Mouse (Mus musculus): ENCODE measurements around the gene Iqce. TPM values are rescaled to one million over a fixed set of nuclear protein-coding genes. Genes with fewer than 3 reads are reported as not detected.

Gene Iqce
- polyA plus RNA-seq, 1 experiment, result 7.5 TPM

DNA sequence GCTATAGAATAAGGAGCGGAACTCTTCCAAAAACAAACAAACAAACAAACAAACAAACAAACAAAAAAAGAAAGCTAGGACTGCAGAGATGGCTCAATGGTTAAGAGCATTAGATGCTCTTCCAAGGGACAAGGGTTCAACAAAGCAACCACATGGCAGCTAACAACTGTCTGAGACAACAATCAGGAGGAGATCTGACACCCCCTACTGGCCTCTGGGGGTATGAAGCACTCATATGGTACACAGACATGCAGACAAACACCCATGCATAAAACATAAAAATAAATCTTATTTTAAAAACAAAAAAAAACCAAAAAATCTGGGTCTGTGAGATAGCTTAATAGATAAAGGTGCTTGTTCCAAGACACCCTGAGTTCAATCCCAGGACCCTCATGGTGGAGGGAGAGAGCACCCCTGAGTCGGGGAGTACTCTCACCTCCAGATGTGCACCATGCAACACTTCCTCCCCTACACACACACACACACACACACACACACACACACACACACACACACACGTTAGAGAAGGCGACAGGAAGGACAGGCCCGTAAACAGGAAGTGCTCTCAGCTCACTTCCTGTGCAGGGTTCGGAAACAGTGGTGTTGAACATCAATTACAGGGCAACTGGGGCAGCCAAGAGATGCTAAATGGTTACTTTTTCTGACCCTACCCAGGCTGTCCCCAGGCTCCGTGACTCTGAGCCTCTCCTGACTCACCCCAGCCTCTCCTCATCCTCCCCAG is 65.7 kb downstream of the Iqce start:
- no peak for TF ChIP-seq MYOG (IDR thresholded peaks at IDR 0.05; ENCODE audit: control insufficient read depth, extremely low read depth, insufficient read length)
- TF ChIP-seq MYOD1 (IDR thresholded peaks at IDR 0.05; ENCODE audit: control insufficient read depth, insufficient read length, low read depth), result no peak
- no peak for TF ChIP-seq CEBPB (IDR thresholded peaks at IDR 0.05; ENCODE audit: low read depth)
- TF ChIP-seq FOSL1 (IDR thresholded peaks at IDR 0.05; ENCODE audit: insufficient read depth, low read length, poor library complexity, severe bottlenecking), result no peak
- no peak for TF ChIP-seq MAX (IDR thresholded peaks at IDR 0.05)
- no peak for TF ChIP-seq USF1 (IDR thresholded peaks at IDR 0.05; ENCODE audit: low read depth)
- no peak for TF ChIP-seq CTCF (IDR thresholded peaks at IDR 0.05; ENCODE audit: control insufficient read depth, insufficient read depth, insufficient read length)
- Histone ChIP-seq H3K4me3 (ENCODE audit: insufficient read depth, poor library complexity, severe bottlenecking) (no peak overlapping the region), H3K27me3 (ENCODE audit: control insufficient read depth, insufficient read depth, insufficient read length) (no peaks in the 10 kb centered on the region), H3K79me2 (ENCODE audit: control insufficient read depth, insufficient read depth) (no peaks in the 10 kb centered on the region), H3ac (ENCODE audit: control insufficient read depth, insufficient read length, low read depth) (no peak overlapping the region), H3K36me3 (ENCODE audit: control insufficient read depth, insufficient read depth) (no peaks in the 10 kb centered on the region), H3K79me3 (ENCODE audit: low read depth) (no peaks in the 10 kb centered on the region)

- Histone ChIP-seq H3K27me3 (ENCODE audit: control insufficient read depth, insufficient read depth, insufficient read length) (no peaks in the 10 kb centered on the region), H3K79me3 (ENCODE audit: low read depth) (no peaks in the 10 kb centered on the region), H3K79me2 (ENCODE audit: control insufficient read depth, insufficient read depth) (no peaks in the 10 kb centered on the region), H3ac (ENCODE audit: control insufficient read depth, insufficient read length, low read depth) (no peak overlapping the region), H3K36me3 (ENCODE audit: control insufficient read depth, insufficient read depth) (no peaks in the 10 kb centered on the region), H3K4me3 (ENCODE audit: insufficient read depth, poor library complexity, severe bottlenecking) (no peak overlapping the region)
- TF ChIP-seq CTCF (IDR thresholded peaks at IDR 0.05; ENCODE audit: control insufficient read depth, insufficient read depth, insufficient read length) (no peak), MYOG (IDR thresholded peaks at IDR 0.05; ENCODE audit: control insufficient read depth, extremely low read depth, insufficient read length) (no peak), CEBPB (IDR thresholded peaks at IDR 0.05; ENCODE audit: low read depth) (no peak), FOSL1 (IDR thresholded peaks at IDR 0.05; ENCODE audit: insufficient read depth, low read length, poor library complexity, severe bottlenecking) (no peak), MAX (IDR thresholded peaks at IDR 0.05) (no peak), USF1 (IDR thresholded peaks at IDR 0.05; ENCODE audit: low read depth) (no peak), MYOD1 (IDR thresholded peaks at IDR 0.05; ENCODE audit: control insufficient read depth, insufficient read length, low read depth) (no peak)
Observed at GRCm38 (mm10) chr5:140634798-140635722, 67.1 kb downstream of the Iqce start.

GRCm38 (mm10) chr5:140633432-140633831 is 68.7 kb downstream of the Iqce start:
- Histone ChIP-seq H3K36me3 (ENCODE audit: control insufficient read depth, insufficient read depth) (no peaks in the 10 kb centered on the region), H3K79me3 (ENCODE audit: low read depth) (no peaks in the 10 kb centered on the region), H3K79me2 (ENCODE audit: control insufficient read depth, insufficient read depth) (no peaks in the 10 kb centered on the region), H3K4me3 (ENCODE audit: insufficient read depth, poor library complexity, severe bottlenecking) (no peak overlapping the region), H3ac (ENCODE audit: control insufficient read depth, insufficient read length, low read depth) (no peak overlapping the region), H3K27me3 (ENCODE audit: control insufficient read depth, insufficient read depth, insufficient read length) (no peaks in the 10 kb centered on the region)
- TF ChIP-seq FOSL1 (IDR thresholded peaks at IDR 0.05; ENCODE audit: insufficient read depth, low read length, poor library complexity, severe bottlenecking), result no peak
- no peak for TF ChIP-seq MYOD1 (IDR thresholded peaks at IDR 0.05; ENCODE audit: control insufficient read depth, insufficient read length, low read depth)
- TF ChIP-seq CEBPB (IDR thresholded peaks at IDR 0.05; ENCODE audit: low read depth), result no peak
- TF ChIP-seq MYOG (IDR thresholded peaks at IDR 0.05; ENCODE audit: control insufficient read depth, extremely low read depth, insufficient read length), result no peak
- TF ChIP-seq MAX (IDR thresholded peaks at IDR 0.05), result no peak

GRCm38 (mm10) chr5:140628995-140629394 is 73.2 kb downstream of the Iqce start:
- H3K27me3 ChIP-seq (ENCODE audit: control insufficient read depth, insufficient read depth, insufficient read length), result no peaks in the 10 kb centered on the region
- TF ChIP-seq MAX (IDR thresholded peaks at IDR 0.05), result no peak
- TF ChIP-seq CTCF (IDR thresholded peaks at IDR 0.05; ENCODE audit: control insufficient read depth, insufficient read depth, insufficient read length), result no peak
- no peak for TF ChIP-seq MYOD1 (IDR thresholded peaks at IDR 0.05; ENCODE audit: control insufficient read depth, insufficient read length, low read depth)
- no peak for TF ChIP-seq USF1 (IDR thresholded peaks at IDR 0.05; ENCODE audit: low read depth)
- no peak overlapping the region for H3ac ChIP-seq (ENCODE audit: control insufficient read depth, insufficient read length, low read depth)
- H3K4me3 ChIP-seq (ENCODE audit: insufficient read depth, poor library complexity, severe bottlenecking), result no peak overlapping the region
- H3K36me3 ChIP-seq (ENCODE audit: control insufficient read depth, insufficient read depth), result peaks cover 7% of the 10 kb centered on the region
- H3K79me2 ChIP-seq (ENCODE audit: control insufficient read depth, insufficient read depth), result no peaks in the 10 kb centered on the region
- H3K79me3 ChIP-seq (ENCODE audit: low read depth), result no peaks in the 10 kb centered on the region

- H3K79me2 ChIP-seq (ENCODE audit: control insufficient read depth, insufficient read depth), result no peaks in the 10 kb centered on the region
- TF ChIP-seq CEBPB (IDR thresholded peaks at IDR 0.05; ENCODE audit: low read depth), result no peak
- no peak for TF ChIP-seq MYOD1 (IDR thresholded peaks at IDR 0.05; ENCODE audit: control insufficient read depth, insufficient read length, low read depth)
- TF ChIP-seq USF1 (IDR thresholded peaks at IDR 0.05; ENCODE audit: low read depth), result no peak
- TF ChIP-seq CTCF (IDR thresholded peaks at IDR 0.05; ENCODE audit: control insufficient read depth, insufficient read depth, insufficient read length), result no peak
- no peak for TF ChIP-seq MYOG (IDR thresholded peaks at IDR 0.05; ENCODE audit: control insufficient read depth, extremely low read depth, insufficient read length)
- no peak for TF ChIP-seq MAX (IDR thresholded peaks at IDR 0.05)
- TF ChIP-seq FOSL1 (IDR thresholded peaks at IDR 0.05; ENCODE audit: insufficient read depth, low read length, poor library complexity, severe bottlenecking), result no peak
- H3K4me3 ChIP-seq (ENCODE audit: insufficient read depth, poor library complexity, severe bottlenecking), result no peak overlapping the region
- no peak overlapping the region for H3ac ChIP-seq (ENCODE audit: control insufficient read depth, insufficient read length, low read depth)
- no peaks in the 10 kb centered on the region for H3K79me3 ChIP-seq (ENCODE audit: low read depth)
- peaks cover 7% of the 10 kb centered on the region for H3K36me3 ChIP-seq (ENCODE audit: control insufficient read depth, insufficient read depth)
- H3K27me3 ChIP-seq (ENCODE audit: control insufficient read depth, insufficient read depth, insufficient read length), result no peaks in the 10 kb centered on the region
Observed at GRCm38 (mm10) chr5:140627580-140627979, 74.6 kb downstream of the Iqce start.

All from C2C12 (cell line).